Mouse (Mus musculus) right cerebral cortex, postnatal 10 days (tissue): ENCODE measurements around the gene Olfr16.

Source experiments
- DNase-seq, 2 experiments: peaks; one replicate each; pipeline ENCODE4 v3.0.0; 2021; ENCODE audit warnings: low spot score in 2 of 2

Olfr16 gene

DNA sequence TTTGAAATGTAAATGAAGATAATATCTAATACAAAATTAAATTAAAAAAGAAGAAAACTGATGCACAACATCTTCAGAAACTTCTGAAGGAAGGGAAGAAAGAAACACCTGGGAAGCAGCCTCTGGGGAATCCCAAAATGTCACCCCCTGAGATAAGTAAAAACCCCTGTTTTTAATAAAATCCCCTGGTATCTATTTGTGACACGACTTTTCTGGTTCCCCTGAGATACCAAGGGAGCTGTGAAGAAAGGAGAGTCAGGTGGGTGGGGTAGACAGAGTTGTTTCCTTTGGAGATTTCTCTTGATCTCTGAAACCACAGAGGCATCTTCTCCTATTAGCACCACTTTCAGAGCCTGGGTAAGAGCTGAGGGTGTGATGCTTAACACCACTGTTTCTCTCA is at the start of gene Olfr16:
Olfr16 (plus strand) TSS at position 250 of the 400 bp plus-strand sequence.
- DNase-seq, result no peak

DNA sequence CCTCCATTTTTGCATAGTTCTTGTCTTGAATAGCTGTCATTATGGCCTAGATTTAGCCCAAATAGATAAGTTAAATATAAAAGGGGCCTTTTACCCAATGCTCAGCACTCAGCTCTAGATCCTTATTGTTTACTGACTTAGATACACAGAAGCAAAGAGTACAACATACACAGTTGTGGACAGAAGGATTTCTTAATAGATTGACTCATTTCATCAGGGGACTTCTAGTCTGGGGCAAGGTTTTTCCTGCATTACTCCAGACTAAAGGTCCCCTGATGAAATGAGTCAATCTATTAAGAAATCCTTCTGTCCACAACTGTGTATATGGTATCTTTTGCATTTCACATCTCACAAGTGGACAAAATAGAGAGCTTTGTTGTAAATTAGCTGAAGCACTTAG is 46.9 kb upstream of the Olfr16 start:
- DNase-seq, result no peak

DNA sequence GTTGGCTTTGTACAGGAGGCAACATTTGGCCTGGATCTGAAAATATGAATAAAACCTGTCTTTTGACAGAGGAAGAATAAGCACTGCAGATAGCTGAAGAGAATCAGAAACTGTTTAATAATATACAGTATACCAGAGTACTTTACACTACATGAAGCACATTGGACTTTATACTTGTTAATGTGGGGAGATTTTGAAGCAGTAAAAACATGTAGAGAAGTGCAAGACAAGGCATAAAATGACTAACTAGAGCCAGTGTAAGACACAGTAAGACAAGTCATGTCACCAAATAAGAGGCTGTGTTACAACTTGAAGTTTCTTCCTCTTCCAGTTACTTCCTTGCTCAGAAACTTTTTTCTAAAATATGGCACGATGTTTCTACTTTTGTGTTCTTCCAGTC is 33.1 kb upstream of the Olfr16 start:
- DNase-seq, result no peak

DNA sequence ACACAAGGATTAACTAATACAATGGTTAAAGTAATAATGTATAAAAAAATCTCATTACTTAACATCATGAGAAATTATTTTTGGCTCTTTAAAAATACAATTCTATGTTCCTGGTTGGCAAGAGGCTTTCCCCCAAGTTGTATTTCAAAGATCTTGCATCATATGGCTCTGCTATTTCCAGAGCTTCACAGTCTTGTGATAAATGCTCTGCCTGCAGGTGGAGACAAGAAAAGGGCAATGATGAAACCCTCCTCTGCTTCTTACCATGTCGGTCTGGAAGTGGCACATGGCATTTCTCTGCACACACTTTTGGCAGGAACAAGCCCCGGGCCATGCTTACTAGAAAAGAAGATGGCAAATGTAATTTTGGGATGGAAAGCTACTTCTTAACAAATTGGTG is 31.8 kb upstream of the Olfr16 start:
- DNase-seq, result no peak

DNA sequence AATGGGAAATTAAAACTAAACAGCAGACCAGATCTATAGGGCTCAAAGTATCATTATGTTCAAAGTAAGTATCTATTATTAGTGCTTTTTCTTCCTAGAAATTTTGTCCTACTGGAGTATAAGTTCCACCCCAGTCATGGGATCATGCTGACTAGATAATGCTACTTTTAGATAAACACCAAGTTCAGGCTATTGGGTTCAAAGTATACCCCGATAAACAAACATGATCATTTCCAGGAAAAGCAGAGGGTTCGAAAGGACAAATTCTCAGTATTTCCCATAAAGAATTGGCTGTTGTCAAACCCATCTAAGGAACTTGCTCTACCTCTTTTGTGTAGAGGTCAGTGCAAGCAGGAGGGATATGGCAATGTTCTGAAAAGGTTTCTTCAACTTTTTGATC is 18.0 kb upstream of the Olfr16 start:
- no peak for DNase-seq

DNA sequence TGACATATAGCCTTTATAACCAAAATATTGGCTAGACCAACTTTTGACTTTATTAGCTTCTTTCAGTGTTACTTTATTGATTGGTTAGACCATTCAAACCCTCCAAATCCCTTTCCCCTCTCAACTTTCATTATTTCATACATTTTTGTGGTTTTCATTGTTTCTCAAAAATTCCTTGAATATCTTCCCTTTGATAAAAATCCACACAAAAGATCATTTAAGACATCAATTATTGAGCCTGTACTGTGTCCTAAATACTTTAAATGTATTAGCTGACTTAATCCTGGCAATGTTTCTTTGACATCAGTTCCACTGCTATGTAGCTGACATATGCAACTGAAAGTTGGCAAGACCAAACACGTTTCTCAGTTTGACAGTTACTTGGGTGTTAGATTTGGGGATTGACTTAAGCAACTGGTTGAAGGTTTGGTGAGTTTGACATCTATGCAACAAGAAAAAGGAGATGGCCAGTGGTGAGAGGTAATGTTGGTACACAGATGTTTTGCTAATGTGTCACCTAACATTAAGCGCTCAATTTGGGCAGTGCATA is 1.0 kb downstream of the Olfr16 start:
- DNase-seq, result no peak

DNA sequence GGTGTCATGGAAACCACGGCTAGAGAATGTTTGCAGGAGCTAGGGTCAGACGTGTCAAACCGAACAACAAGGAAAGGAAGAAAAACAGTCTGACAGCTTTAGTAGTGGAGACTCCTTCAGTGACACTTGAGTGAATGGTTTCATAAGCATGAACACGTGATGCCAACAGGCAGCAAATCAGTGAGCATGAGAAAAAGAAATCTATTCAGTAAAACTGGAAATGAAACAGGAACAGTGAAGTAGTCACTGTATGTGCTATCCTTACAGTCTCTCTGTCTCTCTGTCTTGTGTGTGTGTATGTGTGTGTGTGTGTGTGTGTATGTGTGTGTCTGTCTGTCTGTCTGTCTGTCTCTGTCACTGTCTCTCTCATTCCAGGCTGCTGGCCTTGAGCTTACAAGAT is 5.2 kb downstream of the Olfr16 start:
- DNase-seq, result no peak

DNA sequence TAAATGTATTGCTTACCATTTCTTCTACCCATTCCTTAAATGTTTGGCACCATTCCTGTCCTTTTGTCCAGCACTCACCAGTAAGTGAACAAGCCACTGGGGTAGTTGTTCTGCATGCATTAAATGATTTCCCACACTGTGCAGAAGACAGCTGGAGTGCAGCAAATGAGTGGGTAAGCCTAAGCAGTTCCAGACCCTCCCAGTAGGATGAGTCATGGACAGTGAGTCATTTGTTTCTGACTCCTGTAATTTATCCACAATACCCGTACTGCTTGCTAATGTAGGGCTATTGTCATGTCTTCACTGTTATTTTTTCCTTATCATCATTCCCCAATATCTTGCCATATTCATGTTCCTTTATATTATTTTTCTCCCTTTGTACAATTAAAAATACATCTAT is 10.2 kb downstream of the Olfr16 start:
- DNase-seq, result no peak

DNA sequence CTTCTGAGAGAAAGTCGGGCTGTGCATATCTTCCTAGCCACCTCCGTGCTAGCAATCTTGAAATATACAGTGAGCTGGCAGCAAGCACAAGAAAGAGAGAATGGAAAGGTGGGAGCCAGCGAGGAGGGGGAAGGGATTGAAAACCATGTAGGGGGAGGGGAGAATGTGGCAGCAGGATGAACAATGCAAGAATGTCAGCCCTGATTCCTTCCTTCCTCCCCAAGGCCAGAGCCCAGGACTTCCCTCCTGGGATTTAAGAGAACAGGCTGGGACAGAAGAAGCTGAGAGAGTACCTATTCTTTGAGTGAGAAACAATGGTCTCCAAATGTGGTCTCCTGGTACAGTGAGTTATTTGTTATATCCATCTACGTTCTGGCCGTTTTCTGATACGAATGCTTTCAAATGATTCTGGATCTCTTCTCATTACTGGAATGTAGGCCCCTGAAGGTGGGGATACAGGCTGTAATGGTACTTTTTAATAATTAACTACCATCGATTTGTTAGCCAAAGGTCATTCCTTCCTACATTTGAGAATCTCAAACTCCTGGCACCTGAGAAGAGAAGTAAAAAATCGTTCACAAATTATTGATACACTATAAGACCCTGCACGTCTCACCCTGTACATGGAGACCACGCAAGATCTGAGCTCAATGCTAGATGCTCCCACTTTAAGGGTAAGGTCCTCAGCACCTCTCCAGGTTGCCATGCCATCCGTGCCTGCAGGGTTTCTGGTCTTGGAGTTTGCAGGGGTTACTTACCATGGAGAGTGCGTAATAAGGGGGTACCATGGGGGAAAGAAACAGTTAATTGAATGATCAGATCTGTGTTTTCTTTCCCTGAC is 39.8 kb downstream of the Olfr16 start:
- no peak for DNase-seq

DNA sequence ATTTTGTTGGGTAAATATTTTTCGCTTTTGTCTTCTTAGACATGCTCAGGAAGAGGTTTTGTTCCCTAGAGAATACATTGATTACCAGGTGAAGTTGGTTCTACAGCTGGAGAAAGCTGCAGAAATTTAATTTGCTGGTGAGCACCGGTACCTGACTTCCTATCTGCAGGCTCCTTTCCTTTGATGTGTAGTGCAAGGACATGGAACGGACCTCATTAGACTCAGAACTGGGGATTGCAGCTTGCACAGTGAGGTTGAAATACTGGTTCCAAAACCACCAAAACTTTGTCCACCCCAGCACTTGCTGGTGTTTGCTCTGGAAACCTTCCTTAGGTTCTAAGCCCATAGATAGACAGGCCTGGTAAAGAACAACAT is 40.4 kb downstream of the Olfr16 start:
- no peak for DNase-seq
